Mouse (Mus musculus) forebrain, postnatal 0 days (tissue): ENCODE data around the gene Pip4p1. TPM values are rescaled to one million over a fixed set of nuclear protein-coding genes. Genes with fewer than 3 reads are reported as not detected.

ENCODE experiments used
- ATAC-seq: fragments of 200-750 bp; cut with Nextera tagmentation; 2 replicates; pipeline ENCODE4 v1.8.0; 2017; ENCODE audit warnings: mild to moderate bottlenecking, moderate library complexity
- DNase-seq: peaks from one replicate; pipeline ENCODE4 v3.0.0-alpha.2; 2015
- H3K27ac ChIP-seq: fragments of 300-500 bp; sonication (generic); 2 replicates; pipeline ENCODE4 v1.5.1; 2014; ENCODE audit warnings: low read depth, mild to moderate bottlenecking, antibody characterized with exemption, low read length, moderate library complexity, mixed read lengths
- H3K27me3 ChIP-seq: fragments of 300-500 bp; sonication (generic); 2 replicates; pipeline ENCODE4 v1.6.1; 2014; ENCODE audit warnings: mild to moderate bottlenecking, low read length, mixed read lengths; ENCODE audit not compliant: insufficient read depth
- H3K36me3 ChIP-seq: fragments of 300-500 bp; sonication (generic); 2 replicates; pipeline ENCODE4 v1.6.1; 2014; ENCODE audit warnings: mild to moderate bottlenecking, moderate library complexity; ENCODE audit not compliant: insufficient read depth
- H3K4me1 ChIP-seq: fragments of 300-500 bp; sonication (generic); 2 replicates; pipeline ENCODE4 v1.6.1; 2014; ENCODE audit warnings: antibody characterized with exemption; ENCODE audit not compliant: insufficient read depth
- H3K4me2 ChIP-seq: fragments of 300-500 bp; sonication (generic); 2 replicates; pipeline ENCODE4 v1.6.1; 2014; ENCODE audit warnings: low read depth, mild to moderate bottlenecking, moderate library complexity
- H3K4me3 ChIP-seq: fragments of 300-500 bp; sonication (generic); 2 replicates; pipeline ENCODE4 v1.5.1; 2014; ENCODE audit warnings: low read depth, low read length, mixed read lengths
- H3K9ac ChIP-seq: fragments of 300-500 bp; sonication (generic); 2 replicates; pipeline ENCODE4 v1.6.1; 2014; ENCODE audit warnings: mild to moderate bottlenecking
- H3K9me3 ChIP-seq: fragments of 300-500 bp; sonication (generic); 2 replicates; pipeline ENCODE4 v1.6.1; 2016; ENCODE audit warnings: low read length
- CTCF ChIP-seq: sonication (generic); IDR thresholded peaks from 2 replicates; pipeline ENCODE4 v1.5.1; 2016; ENCODE audit warnings: antibody characterized with exemption, control low read depth, low read depth
- WGBS: fragments of 180-500 bp; shearing (Covaris S2); extraction: QIAGEN DNeasy Blood & Tissue Kit; methylation state at CpG from one replicate; pipeline ENCODE4 v1.1.7; 2014; 5-methylcytosine and 5-hydroxymethylcytosine counted together
- polyA plus RNA-seq: library from polyadenylated mRNA; unstranded; fragments of >200 nt; fragmentation: Nextera tagmentation; extraction: Ambion mirVana; gene quantifications from 2 replicates; pipeline ENCODE4 v1.2.1, GENCODE M21; 2015
- total RNA-seq: library from RNA; depleted of rRNA; stranded (reverse); fragments of >200 nt; gene quantifications from 2 replicates; pipeline ENCODE4 v1.2.3, GENCODE M21; 2014; rRNA removed

The Pip4p1 gene
- total and polyA plus RNA-seq, 2 experiments from 2014 or later = 54.8 to 103 TPM

- DNase-seq (no peak), ATAC-seq (no peak)
- Histone ChIP-seq H3K9ac (no peak overlapping the region), H3K4me2 (no peak overlapping the region), H3K9me3 (no peaks in the 10 kb centered on the region), H3K27ac (no peak overlapping the region), H3K4me3 (no peak overlapping the region), H3K4me1 (no peaks in the 10 kb centered on the region; the same call in 1 of the 2 replicates), H3K27me3 (no peaks in the 10 kb centered on the region), H3K36me3 (no peaks in the 10 kb centered on the region)
- 84% methylated on average over 22 of the region's 22 CpGs for WGBS
- TF ChIP-seq CTCF = no peak
These were observed 37.9 kb downstream of the Pip4p1 start for GRCm38 (mm10) chr14:50892541-50893459.

DNA sequence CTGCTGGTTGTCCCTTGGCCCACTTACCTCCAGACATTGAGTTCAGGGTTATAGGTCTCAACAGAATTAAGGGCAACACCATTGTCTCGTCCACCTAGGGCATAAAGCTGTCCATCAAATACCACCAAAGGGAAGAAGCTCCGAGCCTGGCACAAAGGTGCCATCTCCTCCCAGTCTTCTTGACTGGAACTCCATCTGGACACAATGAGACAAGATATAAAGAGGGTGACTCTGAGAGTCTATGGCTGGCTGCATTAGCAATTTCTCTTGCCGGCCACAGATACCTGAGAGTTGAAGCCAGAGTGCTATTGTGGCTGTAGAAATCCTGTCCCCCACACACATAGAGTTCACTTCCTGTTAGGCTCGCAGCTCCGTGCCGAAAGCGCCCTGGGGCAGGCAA, 38.6 kb downstream of the Pip4p1 start:
- ATAC-seq = no peak

GRCm38 (mm10) chr14:50891621-50892020, 39.0 kb downstream of the Pip4p1 start:
- WGBS = 94% methylated on average over 8 of the region's 8 CpGs
- TF ChIP-seq CTCF = no peak
- ATAC-seq = no peak

More for the DNA sequence above, 38.6 kb downstream of the Pip4p1 start:
- Histone ChIP-seq H3K4me2 (no peak overlapping the region), H3K4me1 (no peaks in the 10 kb centered on the region; the same call in 1 of the 2 replicates), H3K27me3 (no peaks in the 10 kb centered on the region), H3K36me3 (no peaks in the 10 kb centered on the region), H3K9ac (no peak overlapping the region), H3K27ac (no peak overlapping the region), H3K4me3 (no peak overlapping the region), H3K9me3 (no peaks in the 10 kb centered on the region)
- no peak for DNase-seq
- no peak for TF ChIP-seq CTCF
- 94% methylated on average over 7 of the region's 7 CpGs for WGBS

DNA sequence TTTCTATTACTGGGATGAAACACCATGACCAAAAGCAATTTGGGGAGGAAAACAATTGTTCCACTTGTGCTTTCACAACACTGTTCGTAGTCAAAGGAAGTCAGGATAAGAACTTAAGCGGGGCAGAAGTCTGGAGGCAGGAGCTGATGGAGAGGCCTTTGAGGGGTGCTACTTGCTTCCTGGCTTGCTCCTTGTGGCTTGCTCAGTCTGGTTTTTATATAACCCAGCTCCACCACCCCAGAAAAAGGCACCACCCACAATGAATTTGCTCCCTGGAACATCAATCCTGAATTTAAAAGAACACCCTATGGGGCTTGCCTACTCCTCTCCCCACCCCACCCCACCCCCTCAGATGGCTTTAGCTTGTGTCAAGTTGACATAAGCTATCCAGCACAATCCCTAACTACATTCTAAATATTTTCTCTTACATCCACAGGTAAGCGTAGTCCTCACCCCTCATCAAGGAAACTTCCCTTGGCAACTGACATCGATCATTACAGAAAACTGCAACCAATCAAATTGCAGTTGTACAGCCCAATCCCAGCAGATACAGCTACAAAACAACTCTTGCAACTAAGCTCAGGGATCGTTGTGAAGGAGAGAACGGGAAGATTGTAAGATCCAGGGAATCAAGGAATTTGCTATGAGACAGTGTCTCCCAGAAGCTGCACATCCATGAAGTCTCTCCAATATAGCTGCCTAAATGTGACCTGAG, 54.3 kb downstream of the Pip4p1 start:
- H3K36me3 ChIP-seq = no peaks in the 10 kb centered on the region
- H3K9ac ChIP-seq = no peak overlapping the region
- no peaks in the 10 kb centered on the region for H3K4me1 ChIP-seq
- no peak for ATAC-seq
- H3K27me3 ChIP-seq = no peaks in the 10 kb centered on the region
- H3K4me2 ChIP-seq = no peak overlapping the region
- no peak for DNase-seq
- no peak for TF ChIP-seq CTCF
- no peak overlapping the region for H3K27ac ChIP-seq
- no peak overlapping the region for H3K4me3 ChIP-seq
- WGBS = 81% methylated on average over 6 of the region's 6 CpGs
- H3K9me3 ChIP-seq = no peaks in the 10 kb centered on the region

More at GRCm38 (mm10) chr14:50891621-50892020, 39.0 kb downstream of the Pip4p1 start:
- Histone ChIP-seq H3K4me2 (no peak overlapping the region), H3K9me3 (no peaks in the 10 kb centered on the region), H3K36me3 (no peaks in the 10 kb centered on the region), H3K27me3 (no peaks in the 10 kb centered on the region), H3K27ac (no peak overlapping the region), H3K4me1 (no peaks in the 10 kb centered on the region; the same call in 1 of the 2 replicates), H3K9ac (no peak overlapping the region), H3K4me3 (no peak overlapping the region)
- DNase-seq = no peak

Other genes with a start within 250 kb of the Pip4p1 start
- gene Olfr747, start 237.7 kb downstream of the Pip4p1 start, total RNA-seq = not detected in 2 replicates
- not detected in 2 replicates for gene Olfr747, start 237.7 kb downstream of the Pip4p1 start, polyA plus RNA-seq
- gene Olfr748, start 223.5 kb downstream of the Pip4p1 start, total RNA-seq = not detected in 2 replicates
- not detected in 2 replicates for gene Olfr748, start 223.5 kb downstream of the Pip4p1 start, polyA plus RNA-seq
- gene Olfr749, start 185.8 kb downstream of the Pip4p1 start, total RNA-seq = not detected in 2 replicates
- not detected in 2 replicates for gene Olfr749, start 185.8 kb downstream of the Pip4p1 start, polyA plus RNA-seq
- gene Ttc5, start 145.3 kb downstream of the Pip4p1 start, total RNA-seq = 101 and 114 TPM in 2 replicates
- gene Ttc5, start 145.3 kb downstream of the Pip4p1 start, polyA plus RNA-seq = 92.8 and 100 TPM in 2 replicates
- 0.19 TPM in 1 of 2 replicates, not detected in the other for gene Ccnb1ip1, start 123.1 kb downstream of the Pip4p1 start, total RNA-seq
- gene Ccnb1ip1, start 123.1 kb downstream of the Pip4p1 start, polyA plus RNA-seq = 0.09 TPM in 1 of 2 replicates, not detected in the other
- 33.2 and 35.7 TPM in 2 replicates for gene Parp2, start 123.0 kb downstream of the Pip4p1 start, total RNA-seq
- 30.3 and 34.4 TPM in 2 replicates for gene Parp2, start 123.0 kb downstream of the Pip4p1 start, polyA plus RNA-seq
- gene Tep1, start 60.3 kb downstream of the Pip4p1 start, total RNA-seq = 2.4 and 2.5 TPM in 2 replicates
- gene Tep1, start 60.3 kb downstream of the Pip4p1 start, polyA plus RNA-seq = 1.1 and 1.2 TPM in 2 replicates
- gene Klhl33, start 33.3 kb downstream of the Pip4p1 start, total RNA-seq = 1.1 and 2.8 TPM in 2 replicates
- 0.70 and 0.80 TPM in 2 replicates for gene Klhl33, start 33.3 kb downstream of the Pip4p1 start, polyA plus RNA-seq
- gene Osgep, start 6.0 kb downstream of the Pip4p1 start, total RNA-seq = 75.2 and 102 TPM in 2 replicates
- gene Osgep, start 6.0 kb downstream of the Pip4p1 start, polyA plus RNA-seq = 79.1 and 87.6 TPM in 2 replicates
- gene Apex1, start 5.9 kb downstream of the Pip4p1 start, total RNA-seq = 134 and 150 TPM in 2 replicates
- gene Apex1, start 5.9 kb downstream of the Pip4p1 start, polyA plus RNA-seq = 193 and 233 TPM in 2 replicates
- 16.7 and 20.0 TPM in 2 replicates for gene Pnp, start 226 bp upstream of the Pip4p1 start, total RNA-seq
- 11.3 and 13.1 TPM in 2 replicates for gene Pnp, start 226 bp upstream of the Pip4p1 start, polyA plus RNA-seq
- 13.1 and 19.0 TPM in 2 replicates for gene Gm49342, start 13.7 kb upstream of the Pip4p1 start, total RNA-seq
- not detected in 2 replicates for gene Gm49342, start 13.7 kb upstream of the Pip4p1 start, polyA plus RNA-seq
- gene Pnp2, start 25.1 kb upstream of the Pip4p1 start, total RNA-seq = 1.00 and 1.7 TPM in 2 replicates
- 0.78 and 1.6 TPM in 2 replicates for gene Pnp2, start 25.1 kb upstream of the Pip4p1 start, polyA plus RNA-seq
- gene Rnase10, start 76.9 kb upstream of the Pip4p1 start, total RNA-seq = not detected in 2 replicates
- not detected in 2 replicates for gene Rnase10, start 76.9 kb upstream of the Pip4p1 start, polyA plus RNA-seq
- gene Rnase9, start 111.0 kb upstream of the Pip4p1 start, total RNA-seq = not detected in 2 replicates
- gene Rnase9, start 111.0 kb upstream of the Pip4p1 start, polyA plus RNA-seq = not detected in 2 replicates
- gene Rnase11, start 119.3 kb upstream of the Pip4p1 start, total RNA-seq = not detected in 2 replicates
- not detected in 2 replicates for gene Rnase11, start 119.3 kb upstream of the Pip4p1 start, polyA plus RNA-seq
- gene Rnase12, start 126.8 kb upstream of the Pip4p1 start, total RNA-seq = not detected in 2 replicates
- gene Rnase12, start 126.8 kb upstream of the Pip4p1 start, polyA plus RNA-seq = 0.38 TPM in 1 of 2 replicates, not detected in the other
- not detected in 2 replicates for gene Olfr750, start 143.6 kb upstream of the Pip4p1 start, total RNA-seq
- 0.08 TPM in 1 of 2 replicates, not detected in the other for gene Olfr750, start 143.6 kb upstream of the Pip4p1 start, polyA plus RNA-seq
- 23.2 and 27.7 TPM in 2 replicates for gene Rnase4, start 160.2 kb upstream of the Pip4p1 start, total RNA-seq
- 15.8 and 16.3 TPM in 2 replicates for gene Rnase4, start 160.2 kb upstream of the Pip4p1 start, polyA plus RNA-seq
- gene Ang, start 160.3 kb upstream of the Pip4p1 start, total RNA-seq = 0.62 and 4.9 TPM in 2 replicates
- gene Ang, start 160.3 kb upstream of the Pip4p1 start, polyA plus RNA-seq = 2.8 and 4.0 TPM in 2 replicates
- 0.15 TPM in 1 of 2 replicates, not detected in the other for gene Eddm3b, start 183.6 kb upstream of the Pip4p1 start, total RNA-seq
- 0.22 TPM in 1 of 2 replicates, not detected in the other for gene Eddm3b, start 183.6 kb upstream of the Pip4p1 start, polyA plus RNA-seq
- 0.77 and 2.7 TPM in 2 replicates for gene Rnase6, start 193.1 kb upstream of the Pip4p1 start, total RNA-seq
- 1.3 and 1.4 TPM in 2 replicates for gene Rnase6, start 193.1 kb upstream of the Pip4p1 start, polyA plus RNA-seq
- not detected in 2 replicates for gene Rnase1, start 215.9 kb upstream of the Pip4p1 start, total RNA-seq
- 0.21 TPM in 1 of 2 replicates, not detected in the other for gene Rnase1, start 215.9 kb upstream of the Pip4p1 start, polyA plus RNA-seq
- gene Rnase2b, start 231.4 kb upstream of the Pip4p1 start, total RNA-seq = not detected in 2 replicates
- gene Rnase2b, start 231.4 kb upstream of the Pip4p1 start, polyA plus RNA-seq = not detected in 2 replicates